ENCODE assay signal across 15 mouse cellular contexts in genomic region chr7:19065896-19066295, GRCm38 (mm10). TPM values are rescaled to one million over a fixed set of nuclear protein-coding genes. Genes with fewer than 3 reads are reported as not detected.
A peak's percentile ranks its signal among the peaks of the same experiment; 100 is the strongest.
DNase-seq lines count a peak whose midpoint lies in the region; ATAC-seq and TF ChIP-seq lines count a peak whose summit lies in the region.
"Had no signal": no experiment of that assay in that cellular context is flagged by ENCODE, and none has a peak within 500 bp of the region (broad histone marks: within the 10 kb centered on the region; RNA-seq: fewer than 3 reads in every experiment).

No protein-coding gene starts in this region.

- TF ChIP-seq CTCF in kidney, postnatal 0 days (IDR thresholded peaks at IDR 0.05; ENCODE audit: low read depth): no peak

- H3K9me3 ChIP-seq in forebrain, embryonic 15.5 days: no peaks in the 10 kb centered on the region
- H3K9me3 ChIP-seq in forebrain, embryonic 11.5 days (ENCODE audit: control insufficient read depth, low read length): no peaks in the 10 kb centered on the region
- H3K9me3 ChIP-seq in kidney, postnatal 0 days (replicated peaks; ENCODE audit: low read length): no peaks in the 10 kb centered on the region
- H3K9me3 ChIP-seq in embryonic facial prominence, embryonic 13.5 days: no peaks in the 10 kb centered on the region
- no peaks in the 10 kb centered on the region; the same call in 1 of the 2 replicates for H3K9me3 ChIP-seq in limb, embryonic 15.5 days
- H3K9me3 ChIP-seq: embryonic facial prominence, embryonic 15.5 days had no signal

- H3K27ac ChIP-seq in forebrain, embryonic 15.5 days (replicated peaks): no peak overlapping the region
- H3K27ac ChIP-seq in forebrain, embryonic 11.5 days (ENCODE audit: low read depth, low read length): no peak overlapping the region
- H3K27ac ChIP-seq in kidney, postnatal 0 days: no peak overlapping the region
- H3K27ac ChIP-seq in embryonic facial prominence, embryonic 13.5 days: no peak overlapping the region
- H3K27ac ChIP-seq in limb, embryonic 15.5 days: no peak overlapping the region
- H3K27ac ChIP-seq: embryonic facial prominence, embryonic 15.5 days had no signal

- H3K36me3 ChIP-seq in forebrain, embryonic 15.5 days: no peaks in the 10 kb centered on the region
- H3K36me3 ChIP-seq in forebrain, embryonic 11.5 days (ENCODE audit: control insufficient read depth, insufficient read depth, low read length): no peaks in the 10 kb centered on the region
- H3K36me3 ChIP-seq in kidney, postnatal 0 days (ENCODE audit: insufficient read depth, low read length): no peaks in the 10 kb centered on the region
- no peaks in the 10 kb centered on the region for H3K36me3 ChIP-seq in embryonic facial prominence, embryonic 13.5 days
- no peaks in the 10 kb centered on the region for H3K36me3 ChIP-seq in limb, embryonic 15.5 days
- H3K36me3 ChIP-seq: embryonic facial prominence, embryonic 15.5 days had no signal

- WGBS in forebrain, embryonic 15.5 days: 63% methylated on average over 13 of the region's 13 CpGs
- WGBS in forebrain, embryonic 11.5 days: 60% methylated on average over 13 of the region's 13 CpGs
- 59% methylated on average over 13 of the region's 13 CpGs for WGBS in kidney, postnatal 0 days
- 58% methylated on average over 13 of the region's 13 CpGs for WGBS in embryonic facial prominence, embryonic 13.5 days
- 54% methylated on average over 13 of the region's 13 CpGs for WGBS in limb, embryonic 15.5 days

- no peak overlapping the region for H3K9ac ChIP-seq in forebrain, embryonic 15.5 days (replicated peaks)
- H3K9ac ChIP-seq in forebrain, embryonic 11.5 days (ENCODE audit: low read length): no peak overlapping the region
- H3K9ac ChIP-seq in kidney, postnatal 0 days (ENCODE audit: low read depth, low read length): no peak overlapping the region
- peak overlapping the region; percentile 36; the same call in 1 of the 2 replicates for H3K9ac ChIP-seq in embryonic facial prominence, embryonic 13.5 days
- H3K9ac ChIP-seq in limb, embryonic 15.5 days: 0 out of 2 replicates have a peak overlapping the region, but pooled peaks have one; percentile 28
- H3K9ac ChIP-seq: embryonic facial prominence, embryonic 15.5 days had no signal

- H3K4me3 ChIP-seq in forebrain, embryonic 15.5 days: no peak overlapping the region
- H3K4me3 ChIP-seq in forebrain, embryonic 11.5 days (ENCODE audit: low read depth, low read length): no peak overlapping the region
- 0 out of 2 replicates have a peak overlapping the region, but pooled peaks have one; percentile 9 for H3K4me3 ChIP-seq in kidney, postnatal 0 days (replicated peaks; ENCODE audit: low read depth, low read length)
- peak overlapping the region; percentile 22 for H3K4me3 ChIP-seq in embryonic facial prominence, embryonic 13.5 days
- 0 out of 2 replicates have a peak overlapping the region, but pooled peaks have one; percentile 9 for H3K4me3 ChIP-seq in limb, embryonic 15.5 days
- H3K4me3 ChIP-seq: embryonic facial prominence, embryonic 15.5 days had no signal

- ATAC-seq in forebrain, embryonic 15.5 days (replicated peaks): no peak
- ATAC-seq in forebrain, embryonic 11.5 days (replicated peaks; ENCODE audit: low FRiP score): no peak
- 0 out of 2 replicates have a peak, but pooled peaks have one; percentile 23 for ATAC-seq in kidney, postnatal 0 days (replicated peaks; ENCODE audit: low FRiP score, low read depth)
- ATAC-seq in embryonic facial prominence, embryonic 13.5 days (ENCODE audit: insufficient number of reproducible peaks, insufficient read depth, low FRiP score, low TSS enrichment, low read depth): no peak
- no peak for ATAC-seq in limb, embryonic 15.5 days (ENCODE audit: insufficient number of reproducible peaks, low FRiP score, low TSS enrichment, low read depth)

- no peak for DNase-seq in forebrain, embryonic 11.5 days (ENCODE audit: low spot score)
- DNase-seq in kidney, postnatal 0 days (ENCODE audit: low spot score): no peak
- DNase-seq in kidney, postnatal 14 days: no peak
- no peak for DNase-seq in left cerebral cortex, adult 11 months (ENCODE audit: low spot score)
- no peak for DNase-seq in right cerebral cortex, postnatal 25 days
- DNase-seq: adrenal gland, postnatal 10 days; cerebellum, adult 11-12 months; gastrocnemius, postnatal 25 days; kidney, postnatal 36 days; left cerebral cortex, postnatal 4 days; retina, postnatal 1 day had no signal

- H3K27me3 ChIP-seq in forebrain, embryonic 15.5 days: peaks cover 26% of the 10 kb centered on the region
- H3K27me3 ChIP-seq in forebrain, embryonic 11.5 days (ENCODE audit: control insufficient read depth, insufficient read depth, low read length): peaks cover 20% of the 10 kb centered on the region
- H3K27me3 ChIP-seq in kidney, postnatal 0 days (ENCODE audit: insufficient read depth, low read length): peaks cover 19% of the 10 kb centered on the region; the same call in 1 of the 2 replicates
- H3K27me3 ChIP-seq in embryonic facial prominence, embryonic 13.5 days: peaks cover 38% of the 10 kb centered on the region
- H3K27me3 ChIP-seq in limb, embryonic 15.5 days: peaks cover 32% of the 10 kb centered on the region

- no peaks in the 10 kb centered on the region for H3K4me1 ChIP-seq in forebrain, embryonic 15.5 days
- no peaks in the 10 kb centered on the region for H3K4me1 ChIP-seq in forebrain, embryonic 11.5 days (replicated peaks; ENCODE audit: control insufficient read depth, insufficient read depth, low read length)
- H3K4me1 ChIP-seq in kidney, postnatal 0 days (replicated peaks; ENCODE audit: insufficient read depth, low read length): no peaks in the 10 kb centered on the region
- no peaks in the 10 kb centered on the region for H3K4me1 ChIP-seq in embryonic facial prominence, embryonic 13.5 days
- H3K4me1 ChIP-seq in limb, embryonic 15.5 days: peaks cover 3% of the 10 kb centered on the region; the same call in 1 of the 2 replicates
- H3K4me1 ChIP-seq: embryonic facial prominence, embryonic 15.5 days had no signal

- H3K4me2 ChIP-seq in forebrain, embryonic 15.5 days (replicated peaks): peak overlapping the region; percentile 4; the same call in 1 of the 2 replicates
- H3K4me2 ChIP-seq in forebrain, embryonic 11.5 days (ENCODE audit: low read depth, low read length, severe bottlenecking): no peak overlapping the region
- 0 out of 2 replicates have a peak overlapping the region, but pooled peaks have one; percentile 21 for H3K4me2 ChIP-seq in kidney, postnatal 0 days (ENCODE audit: low read length)
- H3K4me2 ChIP-seq in embryonic facial prominence, embryonic 13.5 days: peak overlapping the region; percentile 45
- H3K4me2 ChIP-seq in limb, embryonic 15.5 days: 0 out of 2 replicates have a peak overlapping the region, but pooled peaks have one; percentile 20
- H3K4me2 ChIP-seq: embryonic facial prominence, embryonic 15.5 days had no signal

RNA-seq across cellular contexts. Expression of gene Dmwd, which starts 10.1 kb away (rescaled TPM):
- 32.0 and 35.1 TPM in 2 replicates for polyA plus RNA-seq in forebrain, embryonic 15.5 days (2015; fragmentation: Nextera tagmentation; extraction: Ambion mirVana)
- 20.9 and 25.4 TPM in 2 replicates for polyA plus RNA-seq in forebrain, embryonic 11.5 days (2014; fragmentation: Nextera tagmentation; extraction: Ambion mirVana)
- polyA plus RNA-seq in kidney, postnatal 0 days (2015; fragmentation: Nextera tagmentation; extraction: Ambion mirVana): 12.2 and 16.9 TPM in 2 replicates
- 16.4 and 17.6 TPM in 2 replicates for polyA plus RNA-seq in embryonic facial prominence, embryonic 13.5 days (2015; fragmentation: Nextera tagmentation; extraction: Ambion mirVana)
- polyA plus RNA-seq in limb, embryonic 15.5 days (2015; fragmentation: Nextera tagmentation; extraction: Ambion mirVana): 15.0 and 15.5 TPM in 2 replicates

RNA-seq across cellular contexts. Expression of gene Rsph6a, which starts 11.4 kb away (rescaled TPM):
- polyA plus RNA-seq in forebrain, embryonic 15.5 days (2015; fragmentation: Nextera tagmentation; extraction: Ambion mirVana): not detected in 2 replicates
- polyA plus RNA-seq in forebrain, embryonic 11.5 days (2014; fragmentation: Nextera tagmentation; extraction: Ambion mirVana): not detected in 2 replicates
- polyA plus RNA-seq in kidney, postnatal 0 days (2015; fragmentation: Nextera tagmentation; extraction: Ambion mirVana): not detected in 2 replicates
- not detected in 2 replicates for polyA plus RNA-seq in embryonic facial prominence, embryonic 13.5 days (2015; fragmentation: Nextera tagmentation; extraction: Ambion mirVana)
- polyA plus RNA-seq in limb, embryonic 15.5 days (2015; fragmentation: Nextera tagmentation; extraction: Ambion mirVana): not detected in 2 replicates
- polyA plus RNA-seq: embryonic facial prominence, embryonic 15.5 days had no signal

RNA-seq across cellular contexts. Expression of gene Dmpk, which starts 17.8 kb away (rescaled TPM):
- polyA plus RNA-seq in forebrain, embryonic 15.5 days (2015; fragmentation: Nextera tagmentation; extraction: Ambion mirVana): 8.8 and 11.2 TPM in 2 replicates
- 12.4 and 13.8 TPM in 2 replicates for polyA plus RNA-seq in forebrain, embryonic 11.5 days (2014; fragmentation: Nextera tagmentation; extraction: Ambion mirVana)
- 9.4 and 11.6 TPM in 2 replicates for polyA plus RNA-seq in kidney, postnatal 0 days (2015; fragmentation: Nextera tagmentation; extraction: Ambion mirVana)
- 13.1 and 16.8 TPM in 2 replicates for polyA plus RNA-seq in embryonic facial prominence, embryonic 13.5 days (2015; fragmentation: Nextera tagmentation; extraction: Ambion mirVana)
- polyA plus RNA-seq in limb, embryonic 15.5 days (2015; fragmentation: Nextera tagmentation; extraction: Ambion mirVana): 32.5 and 64.0 TPM in 2 replicates

RNA-seq across cellular contexts. Expression of gene Six5, which starts 28.5 kb away (rescaled TPM):
- polyA plus RNA-seq in forebrain, embryonic 15.5 days (2015; fragmentation: Nextera tagmentation; extraction: Ambion mirVana): 2.3 and 2.4 TPM in 2 replicates
- 9.9 and 10.8 TPM in 2 replicates for polyA plus RNA-seq in forebrain, embryonic 11.5 days (2014; fragmentation: Nextera tagmentation; extraction: Ambion mirVana)
- 7.6 and 7.9 TPM in 2 replicates for polyA plus RNA-seq in kidney, postnatal 0 days (2015; fragmentation: Nextera tagmentation; extraction: Ambion mirVana)
- polyA plus RNA-seq in embryonic facial prominence, embryonic 13.5 days (2015; fragmentation: Nextera tagmentation; extraction: Ambion mirVana): 14.7 and 15.3 TPM in 2 replicates
- 11.5 and 13.5 TPM in 2 replicates for polyA plus RNA-seq in limb, embryonic 15.5 days (2015; fragmentation: Nextera tagmentation; extraction: Ambion mirVana)

RNA-seq across cellular contexts. Expression of gene Sympk, which starts 41.7 kb away (rescaled TPM):
- polyA plus RNA-seq in forebrain, embryonic 15.5 days (2015; fragmentation: Nextera tagmentation; extraction: Ambion mirVana): 34.8 and 35.4 TPM in 2 replicates
- 31.0 and 39.7 TPM in 2 replicates for polyA plus RNA-seq in forebrain, embryonic 11.5 days (2014; fragmentation: Nextera tagmentation; extraction: Ambion mirVana)
- polyA plus RNA-seq in kidney, postnatal 0 days (2015; fragmentation: Nextera tagmentation; extraction: Ambion mirVana): 16.6 and 17.6 TPM in 2 replicates
- polyA plus RNA-seq in embryonic facial prominence, embryonic 13.5 days (2015; fragmentation: Nextera tagmentation; extraction: Ambion mirVana): 36.0 and 43.2 TPM in 2 replicates
- polyA plus RNA-seq in limb, embryonic 15.5 days (2015; fragmentation: Nextera tagmentation; extraction: Ambion mirVana): 28.8 and 32.7 TPM in 2 replicates

Comparison
In these comparisons a context has a peak if more than half of its experiments do, and no peak if none do; other contexts are left out.
1. H3K4me3 ChIP-seq: peak in kidney, postnatal 0 days (single experiment), embryonic facial prominence, embryonic 13.5 days (single experiment) and limb, embryonic 15.5 days (single experiment); none in forebrain, embryonic 15.5 days (single experiment) and forebrain, embryonic 11.5 days (single experiment).
2. H3K9ac ChIP-seq: peak in embryonic facial prominence, embryonic 13.5 days (single experiment) and limb, embryonic 15.5 days (single experiment); none in forebrain, embryonic 15.5 days (single experiment), forebrain, embryonic 11.5 days (single experiment) and kidney, postnatal 0 days (single experiment).